Mouse (Mus musculus) ovary, postnatal 10 days (tissue): Measurements from ENCODE around the gene Tnfsf13b.

Source experiments
- DNase-seq: peaks from one replicate; pipeline ENCODE4 v3.0.0; 2022; ENCODE audit warnings: low spot score

Tnfsf13b gene

DNA sequence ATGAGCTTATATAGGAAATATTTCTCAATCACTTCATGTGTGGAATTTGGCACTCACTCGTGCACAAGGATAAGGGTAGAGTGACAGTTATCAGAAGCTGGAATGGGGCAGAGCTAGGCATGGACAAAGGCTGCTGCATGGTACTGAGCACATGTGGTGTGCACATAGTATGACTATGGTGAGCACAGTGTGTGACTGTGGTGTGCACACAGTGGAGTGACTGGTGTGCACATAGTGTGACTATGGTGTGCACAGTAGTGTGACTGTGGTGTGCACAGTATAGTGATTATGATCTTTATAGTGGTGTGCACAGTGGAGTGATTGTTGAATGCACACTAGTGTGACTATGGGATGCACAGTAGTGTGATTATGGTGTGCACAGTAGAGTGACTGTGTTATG, 39.5 kb downstream of the Tnfsf13b start:
- DNase-seq, result no peak

DNA sequence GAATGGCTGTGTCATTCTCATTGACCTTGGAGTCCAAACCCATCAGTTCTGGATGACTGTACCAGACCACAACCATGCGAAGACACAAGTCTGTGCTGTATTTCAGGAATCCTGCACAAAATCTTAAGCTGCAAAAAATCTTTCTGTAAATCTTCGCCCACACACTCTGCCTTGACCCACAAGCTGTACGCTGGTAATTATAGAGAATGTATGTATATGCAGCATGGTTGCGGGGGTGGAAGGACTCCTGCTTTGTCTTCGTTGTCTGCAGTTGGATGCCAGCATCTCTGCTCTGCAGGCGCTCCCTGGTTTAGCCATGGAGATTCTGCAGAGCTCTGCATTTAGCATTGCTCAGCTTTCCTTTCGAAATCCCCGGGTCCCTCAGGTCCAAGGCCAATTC, 42.9 kb downstream of the Tnfsf13b start:
- DNase-seq, result no peak

DNA sequence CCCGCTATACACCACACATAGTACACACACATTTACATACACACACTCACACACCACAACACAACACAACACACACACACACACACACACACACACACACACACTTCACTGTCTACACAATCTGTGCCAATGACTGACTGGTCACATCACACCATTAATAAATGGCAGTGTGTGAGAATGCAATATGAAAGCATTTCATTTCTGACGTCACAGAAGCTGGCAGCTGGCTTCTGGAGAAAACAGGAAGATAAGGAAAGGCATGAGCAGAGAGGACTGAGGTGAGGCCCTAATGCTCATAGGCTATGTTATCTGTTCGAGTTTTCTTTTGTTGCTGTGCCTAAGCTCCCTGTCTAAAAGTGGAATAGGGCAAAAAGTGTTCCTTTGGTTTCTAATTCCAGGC, 45.3 kb downstream of the Tnfsf13b start:
- DNase-seq, result no peak

DNA sequence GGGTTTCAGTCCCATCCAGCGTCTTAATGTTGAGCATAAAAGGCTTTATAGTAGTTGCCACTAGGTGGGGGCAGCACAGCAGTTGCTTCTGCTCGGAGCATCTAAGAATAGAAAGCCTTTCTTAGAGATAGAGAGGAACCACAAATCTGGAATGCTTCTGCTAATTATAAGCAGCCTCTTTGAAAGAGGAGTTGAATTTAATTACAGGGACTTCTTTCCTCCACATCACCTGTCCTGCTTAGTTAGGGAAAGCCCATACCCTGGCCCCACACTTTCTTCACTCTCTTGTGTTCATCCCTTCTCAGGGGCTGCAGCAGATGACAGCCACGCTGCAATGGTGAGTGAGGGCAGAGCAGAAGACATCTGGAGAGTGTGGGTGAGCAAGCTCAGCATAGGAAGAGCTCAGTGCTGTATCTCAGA, 47.3 kb downstream of the Tnfsf13b start:
- DNase-seq, result no peak

DNA sequence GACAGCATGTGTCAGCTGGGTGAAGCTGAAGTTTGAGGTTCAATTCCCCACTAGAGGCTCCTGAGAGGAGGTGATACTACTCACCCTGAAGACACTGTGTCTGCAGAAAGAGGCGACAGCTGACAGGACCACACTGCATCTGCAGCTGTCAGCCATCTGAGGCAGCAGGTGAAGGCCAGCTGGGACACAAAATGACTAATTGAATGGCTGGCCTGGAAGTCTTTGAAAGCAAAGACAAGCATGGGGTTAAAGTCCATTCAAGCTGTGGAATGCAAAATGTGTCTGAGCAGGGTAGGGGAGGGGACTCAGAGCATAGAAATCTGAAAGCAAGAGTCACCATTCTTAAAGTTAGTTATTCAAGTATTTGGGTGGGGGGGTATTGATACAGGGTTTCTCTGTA, 54.7 kb downstream of the Tnfsf13b start:
- DNase-seq, result no peak

DNA sequence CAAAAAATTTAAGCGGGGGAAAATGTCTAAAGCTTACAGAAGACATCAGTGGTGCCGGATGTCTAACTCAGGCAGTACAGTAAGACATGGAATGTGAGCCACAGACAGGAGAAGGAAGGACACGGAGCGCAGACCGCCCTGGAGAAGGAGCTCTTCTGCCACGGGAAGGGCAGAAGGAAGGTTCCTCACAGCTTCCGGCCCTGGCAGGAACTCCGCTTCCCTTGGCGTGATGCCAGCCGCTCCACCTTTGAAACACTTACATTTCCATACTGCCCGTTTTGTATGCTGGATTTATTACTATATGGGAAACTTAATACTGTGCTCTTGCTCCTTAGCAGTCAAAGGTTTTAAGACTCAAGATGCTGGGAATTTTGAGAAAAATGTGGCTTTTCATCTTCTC, 60.6 kb downstream of the Tnfsf13b start:
- no peak for DNase-seq

DNA sequence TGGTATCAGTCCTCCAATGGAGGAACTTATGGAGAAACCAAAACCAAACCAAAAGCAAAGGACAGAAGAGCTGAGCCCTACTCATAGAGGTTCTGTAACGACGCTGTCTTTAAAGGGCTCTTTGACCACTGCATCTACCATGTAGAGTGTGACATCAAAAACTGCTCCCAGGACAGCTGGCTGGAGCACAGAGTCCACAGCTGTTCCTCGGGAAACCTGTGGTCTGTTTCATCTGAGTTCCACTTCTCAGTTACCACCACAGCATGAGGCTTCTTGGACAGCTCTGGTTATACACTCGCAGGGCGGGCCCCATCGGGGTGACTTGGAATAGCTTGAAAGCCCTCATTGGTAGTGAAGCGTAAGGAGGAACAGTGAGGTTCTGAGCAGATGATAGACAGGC, 61.5 kb downstream of the Tnfsf13b start:
- DNase-seq, result no peak

DNA sequence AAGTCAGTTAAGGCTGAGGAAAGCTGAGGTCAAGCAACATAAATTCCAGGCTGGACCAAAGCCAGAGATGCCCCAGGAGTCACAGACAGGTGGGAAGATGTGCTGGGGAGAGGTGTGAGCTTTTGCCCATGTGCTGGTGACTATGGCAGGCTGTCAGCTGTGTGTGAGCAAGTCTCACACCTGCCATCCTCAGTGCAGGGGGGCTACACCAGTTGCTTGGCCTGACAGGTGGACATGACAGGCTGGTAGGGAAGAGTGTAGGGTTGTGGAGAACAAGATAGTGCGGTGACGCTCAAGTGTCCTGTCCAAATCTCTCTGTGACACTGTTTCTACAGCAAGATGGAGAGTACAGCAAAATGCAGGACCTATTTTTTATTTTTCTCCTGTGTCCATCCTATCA, 66.1 kb downstream of the Tnfsf13b start:
- no peak for DNase-seq
